ENCODE assay signal across 9 mouse cellular contexts in genomic region chr14:122464763-122465741, GRCm38 (mm10). TPM values are rescaled to one million over a fixed set of nuclear protein-coding genes. Genes with fewer than 3 reads are reported as not detected.
DNase-seq lines count a peak whose midpoint lies in the region; ATAC-seq lines count a peak whose summit lies in the region.
"Had no signal": no experiment of that assay in that cellular context is flagged by ENCODE, and none has a peak within 500 bp of the region (broad histone marks: within the 10 kb centered on the region; RNA-seq: fewer than 3 reads in every experiment).

Gene Zic5, minus strand, starts transcription at chr14:122465677.

- H3K27ac ChIP-seq in embryonic facial prominence, embryonic 10.5 days (replicated peaks) = peak within 1 kb of the TSS; percentile 87
- no peak within 1 kb of the TSS for H3K27ac ChIP-seq in intestine, embryonic 14.5 days (ENCODE audit: low read depth)

- no peak within 1 kb of the TSS for H3K9ac ChIP-seq in intestine, embryonic 14.5 days (ENCODE audit: low read length)

- peak; percentile 53 to 88 for DNase-seq in left cerebral cortex, postnatal 10 days (ENCODE audit: extremely low spot score in 1 of 2, low spot score in 2 of 2)
- DNase-seq in left cerebral cortex, postnatal 25 days (ENCODE audit: low spot score in 2 of 2) = no peak
- DNase-seq in brain, adult 2 months (ENCODE audit: low read depth, low spot score) = peak; percentile 93
- DNase-seq in embryonic facial prominence, embryonic 10.5 days (ENCODE audit: low spot score) = peak; percentile 83
- peak; percentile 69 for DNase-seq in intestine, embryonic 14.5 days (ENCODE audit: low spot score)
- DNase-seq in neural tube, embryonic 10.5 days (ENCODE audit: extremely low spot score, low spot score) = peak; percentile 85
- no peak for DNase-seq in thymus, postnatal 25 days
- no peak for DNase-seq in urinary bladder, adult 2 months (ENCODE audit: low spot score)

- peaks cover 54% of the 10 kb centered on the region for H3K4me1 ChIP-seq in embryonic facial prominence, embryonic 10.5 days
- H3K4me1 ChIP-seq in intestine, embryonic 14.5 days (replicated peaks; ENCODE audit: control insufficient read depth, insufficient read depth, low read length) = peaks cover 11% of the 10 kb centered on the region; the same call in 1 of the 2 replicates

- intact Hi-C loops in left cerebral cortex, postnatal 10 days (cut with DNase I) = loop anchor here (5.0 kb wide), 1 partner anchor 238 kb away; no protein-coding TSS in a partner anchor
- intact Hi-C loops in left cerebral cortex, postnatal 25 days (cut with DNase I) = loop anchor here (5.0 kb wide), 1 partner anchor 83 kb away; no protein-coding TSS in a partner anchor

- no peaks in the 10 kb centered on the region for H3K9me3 ChIP-seq in embryonic facial prominence, embryonic 10.5 days
- H3K9me3 ChIP-seq in intestine, embryonic 14.5 days (ENCODE audit: control insufficient read depth, low read length) = no peaks in the 10 kb centered on the region

- ATAC-seq in intestine, embryonic 14.5 days (replicated peaks; ENCODE audit: low FRiP score, low TSS enrichment, low read depth) = no peak

- no peaks in the 10 kb centered on the region for H3K36me3 ChIP-seq in embryonic facial prominence, embryonic 10.5 days (replicated peaks)
- H3K36me3 ChIP-seq in intestine, embryonic 14.5 days (ENCODE audit: control insufficient read depth, insufficient read depth, low read length) = no peaks in the 10 kb centered on the region

- H3K4me3 ChIP-seq in embryonic facial prominence, embryonic 10.5 days = peak within 1 kb of the TSS; percentile 72
- peak within 1 kb of the TSS; percentile 41 for H3K4me3 ChIP-seq in intestine, embryonic 14.5 days (ENCODE audit: low read depth, low read length)

- H3K27me3 ChIP-seq in embryonic facial prominence, embryonic 10.5 days (replicated peaks; ENCODE audit: low read depth, poor library complexity, severe bottlenecking) = peaks cover 100% of the 10 kb centered on the region
- peaks cover 100% of the 10 kb centered on the region for H3K27me3 ChIP-seq in intestine, embryonic 14.5 days (replicated peaks; ENCODE audit: control insufficient read depth, insufficient read depth, low read length)

- WGBS in embryonic facial prominence, embryonic 10.5 days = under 1% methylated on average over 60 of the region's 62 CpGs
- 2% methylated on average over 58 of the region's 62 CpGs for WGBS in intestine, embryonic 14.5 days

- H3K4me2 ChIP-seq in intestine, embryonic 14.5 days (ENCODE audit: low read length) = peak within 1 kb of the TSS; percentile 70

RNA-seq across cellular contexts. Expression of gene Zic5, which starts in this region (rescaled TPM):
- total RNA-seq in left cerebral cortex, postnatal 10 days (2021) = 1 to 10 TPM; 3.0 to 3.9 TPM
- total RNA-seq in left cerebral cortex, postnatal 25 days (2021) = 1 to 10 TPM; 2.3 to 2.7 TPM
- polyA plus RNA-seq in embryonic facial prominence, embryonic 10.5 days (2016; fragmentation: Nextera tagmentation; extraction: Ambion mirVana) = 6.2 and 6.9 TPM in 2 replicates
- not detected in 2 replicates for polyA plus RNA-seq in intestine, embryonic 14.5 days (2014; fragmentation: Nextera tagmentation; extraction: Ambion mirVana)
- polyA plus RNA-seq in urinary bladder, adult 2 months (2012; rRNA removed) = not detected in 2 replicates
- polyA plus RNA-seq: gonadal fat pad, adult 2 months had no signal

Comparison
In these comparisons a context has a peak if more than half of its experiments do, and no peak if none do; other contexts are left out.
1. DNase-seq: peak in left cerebral cortex, postnatal 10 days (2 of 2), brain, adult 2 months (single experiment), embryonic facial prominence, embryonic 10.5 days (single experiment) and neural tube, embryonic 10.5 days (single experiment); none in left cerebral cortex, postnatal 25 days (0 of 2), thymus, postnatal 25 days (single experiment) and urinary bladder, adult 2 months (single experiment).
2. Peak in DNase-seq, H3K4me3 ChIP-seq and H3K4me2 ChIP-seq in intestine, embryonic 14.5 days; RNA of the gene not detected or under 1 TPM.